Mouse (Mus musculus): ENCODE measurements around the gene Rps18.

GRCm38 (mm10) chr17:33947430-33948089, 8.2 kb downstream of the Rps18 start:
- TF ChIP-seq CTCF (IDR thresholded peaks at IDR 0.05; ENCODE audit: low read depth): no peak
- no peak for TF ChIP-seq EP300 (IDR thresholded peaks at IDR 0.05; ENCODE audit: low read depth)

All from liver, embryonic 14.5 days (tissue).